ENCODE assay signal across 8 mouse cellular contexts in the genomic region with DNA sequence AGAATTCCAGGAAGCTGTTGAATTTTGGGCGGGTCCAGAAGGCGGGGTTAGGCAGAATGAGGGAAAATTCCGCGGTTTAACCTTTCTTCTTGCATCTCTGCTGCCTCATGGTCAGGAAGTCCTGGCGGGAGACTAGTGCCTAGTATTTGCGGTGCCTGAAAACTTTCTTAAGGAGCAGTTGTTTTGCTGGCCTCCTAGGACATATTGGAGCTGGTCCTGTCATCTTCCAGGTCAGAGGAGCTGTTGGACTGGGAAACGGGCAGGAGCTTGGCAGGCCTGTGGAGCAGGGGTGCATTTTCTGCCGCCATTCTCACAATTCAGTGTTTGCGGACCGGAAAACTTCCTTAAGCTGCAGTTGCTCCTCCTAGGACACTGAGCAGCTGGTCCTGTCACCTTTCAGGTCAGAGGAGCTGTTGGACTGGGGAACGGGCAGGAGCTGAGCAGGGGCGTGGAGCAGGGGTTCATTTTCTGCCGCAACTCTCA. TPM values are rescaled to one million over a fixed set of nuclear protein-coding genes. Genes with fewer than 3 reads are reported as not detected.
DNase-seq lines count a peak whose midpoint lies in the region; ATAC-seq and TF ChIP-seq lines count a peak whose summit lies in the region.

No protein-coding gene starts in this region.

- H3K27ac ChIP-seq in lung, embryonic 16.5 days (ENCODE audit: low read length): no peak overlapping the region
- no peak overlapping the region for H3K27ac ChIP-seq in embryonic facial prominence, embryonic 13.5 days
- no peak overlapping the region for H3K27ac ChIP-seq in small intestine, adult 2 months (ENCODE audit: insufficient read depth, low read depth, low read length)

- H3K9ac ChIP-seq in lung, embryonic 16.5 days (ENCODE audit: low read length): peak overlapping the region; percentile 38; the same call in 1 of the 2 replicates
- H3K9ac ChIP-seq in embryonic facial prominence, embryonic 13.5 days: peak overlapping the region; percentile 57; the same call in 1 of the 2 replicates

- intact Hi-C loops in left cerebral cortex, postnatal 25 days (cut with DNase I): loop anchor here (10.0 kb wide), 1 partner anchor 406 kb away; no protein-coding TSS in a partner anchor

- no peaks in the 10 kb centered on the region for H3K36me3 ChIP-seq in lung, embryonic 16.5 days (ENCODE audit: control insufficient read depth, insufficient read depth, low read length)
- no peaks in the 10 kb centered on the region for H3K36me3 ChIP-seq in embryonic facial prominence, embryonic 13.5 days
- no peaks in the 10 kb centered on the region for H3K36me3 ChIP-seq in small intestine, adult 2 months (ENCODE audit: control insufficient read depth, insufficient read depth, low read length)

- ATAC-seq in lung, embryonic 16.5 days (ENCODE audit: low read depth): no peak
- no peak for ATAC-seq in embryonic facial prominence, embryonic 13.5 days (ENCODE audit: insufficient number of reproducible peaks, insufficient read depth, low FRiP score, low TSS enrichment, low read depth)

- H3K4me2 ChIP-seq in lung, embryonic 16.5 days (ENCODE audit: low read depth, low read length): peak overlapping the region; percentile 45
- H3K4me2 ChIP-seq in embryonic facial prominence, embryonic 13.5 days: peak overlapping the region; percentile 51

- H3K9me3 ChIP-seq in lung, embryonic 16.5 days (ENCODE audit: control insufficient read depth, low read length): peaks cover 7% of the 10 kb centered on the region; the same call in 1 of the 2 replicates
- H3K9me3 ChIP-seq in embryonic facial prominence, embryonic 13.5 days: 0 out of 2 replicates have a peak, but pooled peaks cover 5% of the 10 kb centered on the region

- peak overlapping the region; percentile 38 for H3K4me3 ChIP-seq in lung, embryonic 16.5 days (ENCODE audit: low read length)
- peak overlapping the region; percentile 31 for H3K4me3 ChIP-seq in embryonic facial prominence, embryonic 13.5 days
- peak overlapping the region; percentile 29 for H3K4me3 ChIP-seq in small intestine, adult 2 months (ENCODE audit: low read depth, low read length)

- TF ChIP-seq CTCF in small intestine, adult 2 months (IDR thresholded peaks at IDR 0.05; ENCODE audit: extremely low read depth, insufficient read length, insufficient replicate concordance, low read depth, low read length): no peak

- H3K27me3 ChIP-seq in lung, embryonic 16.5 days (ENCODE audit: control insufficient read depth, insufficient read depth, low read depth, low read length): no peaks in the 10 kb centered on the region
- H3K27me3 ChIP-seq in embryonic facial prominence, embryonic 13.5 days: no peaks in the 10 kb centered on the region
- no peaks in the 10 kb centered on the region for H3K27me3 ChIP-seq in small intestine, adult 2 months (ENCODE audit: control insufficient read depth, insufficient read depth, low read length)

- no peaks in the 10 kb centered on the region for H3K4me1 ChIP-seq in lung, embryonic 16.5 days (replicated peaks; ENCODE audit: control insufficient read depth, insufficient read depth, low read length)
- 0 out of 2 replicates have a peak, but pooled peaks cover 3% of the 10 kb centered on the region for H3K4me1 ChIP-seq in embryonic facial prominence, embryonic 13.5 days
- H3K4me1 ChIP-seq in small intestine, adult 2 months (ENCODE audit: control insufficient read depth, insufficient read depth, insufficient read length, low read length): no peaks in the 10 kb centered on the region

- 36% methylated on average over 13 of the region's 13 CpGs for WGBS in lung, embryonic 16.5 days
- WGBS in embryonic facial prominence, embryonic 13.5 days: 44% methylated on average over 13 of the region's 13 CpGs
- 45% methylated on average over 13 of the region's 13 CpGs for WGBS in small intestine, adult 2 months

- no peak for TF ChIP-seq POLR2A in small intestine, adult 2 months (IDR thresholded peaks at IDR 0.05; ENCODE audit: low read depth, low read length)

- no peak for DNase-seq in lung, postnatal 25 days (ENCODE audit: low spot score)
- DNase-seq in kidney, postnatal 4 days: peak; percentile 31 to 47
- DNase-seq in left cerebral cortex, adult 8-10 months (ENCODE audit: low spot score in 2 of 2): no peak
- no peak for DNase-seq in spleen, postnatal 4 days (ENCODE audit: low spot score in 2 of 2)
- DNase-seq in left cerebral cortex, postnatal 25 days (ENCODE audit: low spot score in 2 of 2): no peak

RNA-seq across cellular contexts. Expression of gene Zfp982, which starts 43.1 kb away (rescaled TPM):
- polyA plus RNA-seq in lung, embryonic 16.5 days (2015; fragmentation: Nextera tagmentation; extraction: Ambion mirVana): 3.7 and 4.7 TPM in 2 replicates
- 5.5 and 7.6 TPM in 2 replicates for polyA plus RNA-seq in embryonic facial prominence, embryonic 13.5 days (2015; fragmentation: Nextera tagmentation; extraction: Ambion mirVana)
- polyA plus RNA-seq in small intestine, adult 2 months (2012; rRNA removed): not detected in 2 replicates
- 1 to 10 TPM; 2.5 to 5.7 (median 3.6) TPM for total RNA-seq in left cerebral cortex, adult 8-10 months (2022)
- total RNA-seq in left cerebral cortex, postnatal 25 days (2021): 1 to 10 TPM; 3.8 to 4.3 TPM

Comparison
In these comparisons a context has a peak if more than half of its experiments do, and no peak if none do; other contexts are left out.
1. DNase-seq: peak in kidney, postnatal 4 days (2 of 2); none in lung, postnatal 25 days (single experiment), left cerebral cortex, adult 8-10 months (0 of 2), spleen, postnatal 4 days (0 of 2) and left cerebral cortex, postnatal 25 days (0 of 2).
2. Peak in every context shown above with its lines, with median percentiles within 50 percentile points of each other: H3K4me3 ChIP-seq.